Mouse (Mus musculus): ENCODE measurements at regions not wholly inside any gene's neighbourhood (a gene's known extent, or its start where the extent isn't known, plus 50 kb on each side); places are given as distances from the start of the nearest gene placed in this dataset.

- H3K4me1 ChIP-seq (ENCODE audit: control insufficient read depth, insufficient read depth, low read length): no peaks in the 10 kb centered on the region
- H3K36me3 ChIP-seq (ENCODE audit: control insufficient read depth, insufficient read depth, low read length): no peaks in the 10 kb centered on the region
- no peak overlapping the region for H3K27ac ChIP-seq (ENCODE audit: low read depth, low read length)
- DNase-seq (ENCODE audit: low spot score, missing footprints) (no peak), ATAC-seq (ENCODE audit: low FRiP score) (no peak)
- H3K4me3 ChIP-seq (ENCODE audit: low read depth, low read length): no peak overlapping the region
- H3K9ac ChIP-seq (ENCODE audit: low read length): no peak overlapping the region
- H3K27me3 ChIP-seq (ENCODE audit: control insufficient read depth, insufficient read depth, low read length): no peaks in the 10 kb centered on the region
- H3K9me3 ChIP-seq (ENCODE audit: control insufficient read depth, low read length): no peaks in the 10 kb centered on the region
- no peak overlapping the region for H3K4me2 ChIP-seq
- WGBS: 88% methylated on average over 3 of the region's 3 CpGs
Observed at GRCm38 (mm10) chr9:85550455-85550854, 198.7 kb downstream of the Ibtk start.

- WGBS: 79% methylated on average over 2 of the region's 2 CpGs
- Histone ChIP-seq H3K4me3 (ENCODE audit: low read depth, low read length) (no peak overlapping the region), H3K9ac (ENCODE audit: low read length) (no peak overlapping the region), H3K36me3 (ENCODE audit: control insufficient read depth, insufficient read depth, low read length) (no peaks in the 10 kb centered on the region), H3K27me3 (ENCODE audit: control insufficient read depth, insufficient read depth, low read length) (no peaks in the 10 kb centered on the region), H3K27ac (ENCODE audit: low read depth, low read length) (no peak overlapping the region), H3K4me2 (no peak overlapping the region), H3K4me1 (ENCODE audit: control insufficient read depth, insufficient read depth, low read length) (no peaks in the 10 kb centered on the region), H3K9me3 (ENCODE audit: control insufficient read depth, low read length) (no peaks in the 10 kb centered on the region)
- ATAC-seq (ENCODE audit: low FRiP score) (no peak), DNase-seq (ENCODE audit: low spot score, missing footprints) (no peak)
Observed at GRCm38 (mm10) chr9:85546226-85546625, 202.9 kb downstream of the Ibtk start.

- no peaks in the 10 kb centered on the region for H3K36me3 ChIP-seq (ENCODE audit: control insufficient read depth, insufficient read depth, low read length)
- no peak overlapping the region for H3K27ac ChIP-seq (ENCODE audit: low read depth, low read length)
- no peaks in the 10 kb centered on the region for H3K4me1 ChIP-seq (ENCODE audit: control insufficient read depth, insufficient read depth, low read length)
- no peaks in the 10 kb centered on the region for H3K27me3 ChIP-seq (ENCODE audit: control insufficient read depth, insufficient read depth, low read length)
- DNase-seq (ENCODE audit: low spot score, missing footprints): no peak
- H3K9ac ChIP-seq (ENCODE audit: low read length): no peak overlapping the region
- no peak for ATAC-seq (ENCODE audit: low FRiP score)
- no peak overlapping the region for H3K4me3 ChIP-seq (ENCODE audit: low read depth, low read length)
- no peak overlapping the region for H3K4me2 ChIP-seq
- 93% methylated on average over 1 of the region's 1 CpGs for WGBS
- H3K9me3 ChIP-seq (ENCODE audit: control insufficient read depth, low read length): no peaks in the 10 kb centered on the region
Observed at GRCm38 (mm10) chr9:85545566-85545965, 203.6 kb downstream of the Ibtk start.

- H3K36me3 ChIP-seq (ENCODE audit: control insufficient read depth, insufficient read depth, low read length): no peaks in the 10 kb centered on the region
- no peaks in the 10 kb centered on the region for H3K4me1 ChIP-seq (ENCODE audit: control insufficient read depth, insufficient read depth, low read length)
- no peaks in the 10 kb centered on the region for H3K27me3 ChIP-seq (ENCODE audit: control insufficient read depth, insufficient read depth, low read length)
- H3K9ac ChIP-seq (ENCODE audit: low read length): no peak overlapping the region
- no peak overlapping the region for H3K4me3 ChIP-seq (ENCODE audit: low read depth, low read length)
- H3K9me3 ChIP-seq (ENCODE audit: control insufficient read depth, low read length): no peaks in the 10 kb centered on the region
- H3K27ac ChIP-seq (ENCODE audit: low read depth, low read length): no peak overlapping the region
- ATAC-seq (ENCODE audit: low FRiP score) (no peak), DNase-seq (ENCODE audit: low spot score, missing footprints) (no peak)
- H3K4me2 ChIP-seq: no peak overlapping the region
- WGBS: 85% methylated on average over 3 of the region's 3 CpGs
Observed at GRCm38 (mm10) chr9:85538557-85538956, 210.6 kb downstream of the Ibtk start.

GRCm38 (mm10) chr9:85528421-85528820 lies 201.3 kb upstream of the Tent5a start:
- no peak for ATAC-seq (ENCODE audit: low FRiP score)
- no peak overlapping the region for H3K4me2 ChIP-seq
- DNase-seq (ENCODE audit: low spot score, missing footprints): no peak
- no peaks in the 10 kb centered on the region for H3K36me3 ChIP-seq (ENCODE audit: control insufficient read depth, insufficient read depth, low read length)
- 91% methylated on average over 3 of the region's 3 CpGs for WGBS
- no peak overlapping the region for H3K27ac ChIP-seq (ENCODE audit: low read depth, low read length)
- H3K27me3 ChIP-seq (ENCODE audit: control insufficient read depth, insufficient read depth, low read length): no peaks in the 10 kb centered on the region
- H3K9ac ChIP-seq (ENCODE audit: low read length): no peak overlapping the region
- no peaks in the 10 kb centered on the region for H3K4me1 ChIP-seq (ENCODE audit: control insufficient read depth, insufficient read depth, low read length)
- no peaks in the 10 kb centered on the region for H3K9me3 ChIP-seq (ENCODE audit: control insufficient read depth, low read length)
- H3K4me3 ChIP-seq (ENCODE audit: low read depth, low read length): no peak overlapping the region

- Histone ChIP-seq H3K4me3 (ENCODE audit: low read depth, low read length) (no peak overlapping the region), H3K9me3 (ENCODE audit: control insufficient read depth, low read length) (no peaks in the 10 kb centered on the region), H3K27ac (ENCODE audit: low read depth, low read length) (no peak overlapping the region), H3K36me3 (ENCODE audit: control insufficient read depth, insufficient read depth, low read length) (no peaks in the 10 kb centered on the region), H3K27me3 (ENCODE audit: control insufficient read depth, insufficient read depth, low read length) (no peaks in the 10 kb centered on the region), H3K4me2 (no peak overlapping the region), H3K4me1 (ENCODE audit: control insufficient read depth, insufficient read depth, low read length) (no peaks in the 10 kb centered on the region), H3K9ac (ENCODE audit: low read length) (no peak overlapping the region)
- DNase-seq (ENCODE audit: low spot score, missing footprints) (no peak), ATAC-seq (ENCODE audit: low FRiP score) (no peak)
Observed at GRCm38 (mm10) chr9:85524733-85525132, 197.6 kb upstream of the Tent5a start.

- Histone ChIP-seq H3K9me3 (ENCODE audit: control insufficient read depth, low read length) (no peaks in the 10 kb centered on the region), H3K4me2 (no peak overlapping the region), H3K9ac (ENCODE audit: low read length) (no peak overlapping the region), H3K4me1 (ENCODE audit: control insufficient read depth, insufficient read depth, low read length) (no peaks in the 10 kb centered on the region), H3K4me3 (ENCODE audit: low read depth, low read length) (no peak overlapping the region), H3K36me3 (ENCODE audit: control insufficient read depth, insufficient read depth, low read length) (no peaks in the 10 kb centered on the region), H3K27ac (ENCODE audit: low read depth, low read length) (no peak overlapping the region), H3K27me3 (ENCODE audit: control insufficient read depth, insufficient read depth, low read length) (no peaks in the 10 kb centered on the region)
- no peak for ATAC-seq (ENCODE audit: low FRiP score)
- DNase-seq (ENCODE audit: low spot score, missing footprints): no peak
- WGBS: 82% methylated on average over 2 of the region's 2 CpGs
Observed at GRCm38 (mm10) chr9:85521342-85521741, 194.2 kb upstream of the Tent5a start.

GRCm38 (mm10) chr9:85520941-85521340 lies 193.8 kb upstream of the Tent5a start:
- WGBS: 91% methylated on average over 6 of the region's 6 CpGs
- DNase-seq (ENCODE audit: low spot score, missing footprints) (no peak), ATAC-seq (ENCODE audit: low FRiP score) (no peak)
- Histone ChIP-seq H3K36me3 (ENCODE audit: control insufficient read depth, insufficient read depth, low read length) (no peaks in the 10 kb centered on the region), H3K4me3 (ENCODE audit: low read depth, low read length) (no peak overlapping the region), H3K27ac (ENCODE audit: low read depth, low read length) (no peak overlapping the region), H3K4me2 (no peak overlapping the region), H3K4me1 (ENCODE audit: control insufficient read depth, insufficient read depth, low read length) (no peaks in the 10 kb centered on the region), H3K27me3 (ENCODE audit: control insufficient read depth, insufficient read depth, low read length) (no peaks in the 10 kb centered on the region), H3K9ac (ENCODE audit: low read length) (no peak overlapping the region), H3K9me3 (ENCODE audit: control insufficient read depth, low read length) (no peaks in the 10 kb centered on the region)

GRCm38 (mm10) chr9:85499006-85499405 lies 171.9 kb upstream of the Tent5a start:
- no peak overlapping the region for H3K4me2 ChIP-seq
- 74% methylated on average over 4 of the region's 4 CpGs for WGBS

GRCm38 (mm10) chr9:85497348-85497747 lies 170.2 kb upstream of the Tent5a start:
- Histone ChIP-seq H3K4me1 (ENCODE audit: control insufficient read depth, insufficient read depth, low read length) (peaks cover 7% of the 10 kb centered on the region), H3K4me3 (ENCODE audit: low read depth, low read length) (no peak overlapping the region), H3K4me2 (no peak overlapping the region), H3K36me3 (ENCODE audit: control insufficient read depth, insufficient read depth, low read length) (no peaks in the 10 kb centered on the region), H3K27ac (ENCODE audit: low read depth, low read length) (no peak overlapping the region), H3K9ac (ENCODE audit: low read length) (no peak overlapping the region), H3K9me3 (ENCODE audit: control insufficient read depth, low read length) (no peaks in the 10 kb centered on the region), H3K27me3 (ENCODE audit: control insufficient read depth, insufficient read depth, low read length) (no peaks in the 10 kb centered on the region)
- WGBS: 65% methylated on average over 1 of the region's 1 CpGs
- DNase-seq (ENCODE audit: low spot score, missing footprints) (peak; percentile 80), ATAC-seq (ENCODE audit: low FRiP score) (peak; percentile 83)

More at GRCm38 (mm10) chr9:85499006-85499405, 171.9 kb upstream of the Tent5a start:
- no peak overlapping the region for H3K27ac ChIP-seq (ENCODE audit: low read depth, low read length)
- H3K27me3 ChIP-seq (ENCODE audit: control insufficient read depth, insufficient read depth, low read length): no peaks in the 10 kb centered on the region
- no peak overlapping the region for H3K9ac ChIP-seq (ENCODE audit: low read length)
- ATAC-seq (ENCODE audit: low FRiP score): no peak
- H3K4me3 ChIP-seq (ENCODE audit: low read depth, low read length): no peak overlapping the region
- no peaks in the 10 kb centered on the region for H3K9me3 ChIP-seq (ENCODE audit: control insufficient read depth, low read length)
- DNase-seq (ENCODE audit: low spot score, missing footprints): peak; percentile 68
- no peaks in the 10 kb centered on the region for H3K36me3 ChIP-seq (ENCODE audit: control insufficient read depth, insufficient read depth, low read length)
- peaks cover 7% of the 10 kb centered on the region for H3K4me1 ChIP-seq (ENCODE audit: control insufficient read depth, insufficient read depth, low read length)
